Comparison of ENCODE assay signal across 28 mouse cellular contexts in genomic region chr16:21240547-21240946, GRCm38 (mm10). TPM values are rescaled to one million over a fixed set of nuclear protein-coding genes. Genes with fewer than 3 reads are reported as not detected.
DNase-seq lines count a peak whose midpoint lies in the region; ATAC-seq lines count a peak whose summit lies in the region.
"Had no signal": no experiment of that assay in that cellular context is flagged by ENCODE, and none has a peak within 500 bp of the region (broad histone marks: within the 10 kb centered on the region; RNA-seq: fewer than 3 reads in every experiment).

No protein-coding gene starts in this region.

- WGBS in heart, embryonic 14.5 days, result 66% methylated on average over 3 of the region's 3 CpGs
- WGBS in embryonic facial prominence, embryonic 12.5 days, result 40% methylated on average over 3 of the region's 3 CpGs
- 2% methylated on average over 3 of the region's 3 CpGs for WGBS in limb, embryonic 12.5 days

- peak overlapping the region; percentile 27; the same call in 1 of the 2 replicates for H3K9ac ChIP-seq in heart, embryonic 14.5 days (ENCODE audit: low read length)
- H3K9ac ChIP-seq in embryonic facial prominence, embryonic 12.5 days, result no peak overlapping the region; the same call in 1 of the 2 replicates
- 0 out of 2 replicates have a peak overlapping the region, but pooled peaks have one; percentile 8 for H3K9ac ChIP-seq in limb, embryonic 12.5 days (replicated peaks)
- H3K9ac ChIP-seq: forebrain, embryonic 13.5 days; hindbrain, embryonic 12.5 days; liver, embryonic 13.5 days; midbrain, embryonic 15.5 days had no signal

- no peak for ATAC-seq in heart, embryonic 14.5 days (ENCODE audit: insufficient number of reproducible peaks, insufficient read depth, low FRiP score, low read depth)
- no peak; the same call in 1 of the 2 replicates for ATAC-seq in embryonic facial prominence, embryonic 12.5 days (ENCODE audit: insufficient number of reproducible peaks, insufficient read depth, low FRiP score, low TSS enrichment)
- peak; percentile 37; the same call in 1 of the 2 replicates for ATAC-seq in limb, embryonic 12.5 days (ENCODE audit: insufficient number of reproducible peaks, insufficient read depth, low FRiP score, low TSS enrichment, low read depth)
- ATAC-seq: forebrain, embryonic 13.5 days; intestine, embryonic 16.5 days; midbrain, embryonic 15.5 days had no signal

- H3K27ac ChIP-seq in heart, embryonic 14.5 days (replicated peaks in 1 of 2; ENCODE audit: control insufficient read depth in 1 of 2, insufficient read depth in 1 of 2, low read depth in 2 of 2, low read length in 2 of 2), result no peak overlapping the region
- peak overlapping the region; percentile 81; the same call in 1 of the 2 replicates for H3K27ac ChIP-seq in embryonic facial prominence, embryonic 12.5 days
- H3K27ac ChIP-seq in limb, embryonic 12.5 days, result peak overlapping the region; percentile 73
- H3K27ac ChIP-seq: forebrain, embryonic 13.5 days; hindbrain, embryonic 12.5 days; kidney, postnatal 0 days; liver, embryonic 13.5 days; midbrain, embryonic 15.5 days had no signal

- H3K27me3 ChIP-seq in heart, embryonic 14.5 days (ENCODE audit: control insufficient read depth, insufficient read depth, low read length), result peaks cover 5% of the 10 kb centered on the region; the same call in 1 of the 2 replicates
- no peaks in the 10 kb centered on the region for H3K27me3 ChIP-seq in embryonic facial prominence, embryonic 12.5 days
- no peaks in the 10 kb centered on the region for H3K27me3 ChIP-seq in limb, embryonic 12.5 days
- H3K27me3 ChIP-seq: midbrain, embryonic 15.5 days had no signal

- H3K4me1 ChIP-seq in heart, embryonic 14.5 days (ENCODE audit: control insufficient read depth in 2 of 2, insufficient read depth in 2 of 2, low read length in 2 of 2), result peaks cover 25 to 34% of the 10 kb centered on the region in 2 experiments
- H3K4me1 ChIP-seq in embryonic facial prominence, embryonic 12.5 days, result peaks cover 58% of the 10 kb centered on the region
- peaks cover 79% of the 10 kb centered on the region for H3K4me1 ChIP-seq in limb, embryonic 12.5 days (replicated peaks)

- H3K36me3 ChIP-seq in heart, embryonic 14.5 days (ENCODE audit: control insufficient read depth, insufficient read depth, low read length), result no peaks in the 10 kb centered on the region
- no peaks in the 10 kb centered on the region for H3K36me3 ChIP-seq in embryonic facial prominence, embryonic 12.5 days
- no peaks in the 10 kb centered on the region for H3K36me3 ChIP-seq in limb, embryonic 12.5 days
- H3K36me3 ChIP-seq: hindbrain, embryonic 12.5 days; liver, embryonic 13.5 days; midbrain, embryonic 15.5 days had no signal

- no peaks in the 10 kb centered on the region for H3K9me3 ChIP-seq in heart, embryonic 14.5 days (ENCODE audit: control insufficient read depth, low read length)
- H3K9me3 ChIP-seq in embryonic facial prominence, embryonic 12.5 days, result no peaks in the 10 kb centered on the region
- H3K9me3 ChIP-seq in limb, embryonic 12.5 days, result no peaks in the 10 kb centered on the region
- H3K9me3 ChIP-seq: forebrain, embryonic 13.5 days; hindbrain, embryonic 12.5 days; liver, embryonic 13.5 days; midbrain, embryonic 15.5 days had no signal

- DNase-seq in embryo, embryonic 9.5 days (ENCODE audit: extremely low spot score), result peak; percentile 34
- DNase-seq in embryo, embryonic 10.5 days (ENCODE audit: low spot score), result no peak
- no peak for DNase-seq in heart, adult 9 months (ENCODE audit: low spot score in 2 of 2)
- no peak for DNase-seq in thymus, postnatal 36 days
- no peak for DNase-seq in B cell, adult 2 months
- DNase-seq: adrenal gland, postnatal 14 days; cerebellum, adult 11-12 months; cerebellum, postnatal 10 days; gastrocnemius, postnatal 14 days; heart, adult 18-20 months; kidney, adult 8-10 months; kidney, postnatal 4 days; layer of hippocampus, postnatal 36 days; left cerebral cortex, postnatal 4 days; liver, embryonic 13.5 days; lung, adult 18-20 months; lung, postnatal 10 days; right cerebral cortex, postnatal 25 days; spleen, adult 18-20 months; thymus, postnatal 14 days had no signal

- H3K4me3 ChIP-seq in heart, embryonic 14.5 days (ENCODE audit: control insufficient read depth in 1 of 2, insufficient read depth in 1 of 2, low read depth in 1 of 2, low read length in 2 of 2), result no peak overlapping the region
- H3K4me3 ChIP-seq in embryonic facial prominence, embryonic 12.5 days, result no peak overlapping the region
- no peak overlapping the region for H3K4me3 ChIP-seq in limb, embryonic 12.5 days (replicated peaks)
- H3K4me3 ChIP-seq: forebrain, embryonic 13.5 days; hindbrain, embryonic 12.5 days; liver, embryonic 13.5 days; midbrain, embryonic 15.5 days had no signal

- no peak overlapping the region for H3K4me2 ChIP-seq in heart, embryonic 14.5 days (ENCODE audit: low read length)
- 0 out of 2 replicates have a peak overlapping the region, but pooled peaks have one; percentile 3 for H3K4me2 ChIP-seq in embryonic facial prominence, embryonic 12.5 days (replicated peaks)
- peak overlapping the region; percentile 18 for H3K4me2 ChIP-seq in limb, embryonic 12.5 days
- H3K4me2 ChIP-seq: forebrain, embryonic 13.5 days; hindbrain, embryonic 12.5 days; liver, embryonic 13.5 days; midbrain, embryonic 15.5 days had no signal

RNA-seq across cellular contexts. Expression of gene Ephb3, which starts 36.0 kb away (rescaled TPM):
- polyA plus RNA-seq in heart, embryonic 14.5 days (2014; fragmentation: Nextera tagmentation; extraction: Ambion mirVana), result 10.9 and 13.6 TPM in 2 replicates
- polyA plus RNA-seq in embryonic facial prominence, embryonic 12.5 days (2016; fragmentation: Nextera tagmentation; extraction: Ambion mirVana), result 76.1 and 79.7 TPM in 2 replicates
- polyA plus RNA-seq in limb, embryonic 12.5 days (2016; fragmentation: Nextera tagmentation; extraction: Ambion mirVana), result 55.4 and 62.7 TPM in 2 replicates

Comparison
In these comparisons a context has a peak if more than half of its experiments do, and no peak if none do; other contexts are left out.
1. H3K27ac ChIP-seq: peak in embryonic facial prominence, embryonic 12.5 days (single experiment) and limb, embryonic 12.5 days (single experiment); none in heart, embryonic 14.5 days (0 of 2).